Mouse (Mus musculus): ENCODE results near the gene Slc20a1.

Gene Slc20a1

GRCm38 (mm10) chr2:129252836-129253630 lies 54.5 kb downstream of the Slc20a1 start:
- DNase-seq (ENCODE audit: low read depth, low spot score): no peak

GRCm38 (mm10) chr2:129253631-129253970 lies 55.0 kb downstream of the Slc20a1 start:
- no peak for DNase-seq (ENCODE audit: low read depth, low spot score)

GRCm38 (mm10) chr2:129254076-129254475 lies 55.5 kb downstream of the Slc20a1 start:
- no peak for DNase-seq (ENCODE audit: low read depth, low spot score)

- no peak for DNase-seq (ENCODE audit: low read depth, low spot score)
Observed at GRCm38 (mm10) chr2:129256006-129256405, 57.4 kb downstream of the Slc20a1 start.

GRCm38 (mm10) chr2:129258056-129258455 lies 59.5 kb downstream of the Slc20a1 start:
- no peak for DNase-seq (ENCODE audit: low read depth, low spot score)

GRCm38 (mm10) chr2:129258475-129259211 lies 60.1 kb downstream of the Slc20a1 start:
- DNase-seq (ENCODE audit: low read depth, low spot score): peak; percentile 78

- DNase-seq (ENCODE audit: low read depth, low spot score): no peak
Observed at GRCm38 (mm10) chr2:129260646-129261045, 62.1 kb downstream of the Slc20a1 start.
